Mouse (Mus musculus): ENCODE data around the gene Mapk7.
A peak's percentile ranks its signal among the peaks of the same experiment; 100 is the strongest.

Mapk7 gene

DNA sequence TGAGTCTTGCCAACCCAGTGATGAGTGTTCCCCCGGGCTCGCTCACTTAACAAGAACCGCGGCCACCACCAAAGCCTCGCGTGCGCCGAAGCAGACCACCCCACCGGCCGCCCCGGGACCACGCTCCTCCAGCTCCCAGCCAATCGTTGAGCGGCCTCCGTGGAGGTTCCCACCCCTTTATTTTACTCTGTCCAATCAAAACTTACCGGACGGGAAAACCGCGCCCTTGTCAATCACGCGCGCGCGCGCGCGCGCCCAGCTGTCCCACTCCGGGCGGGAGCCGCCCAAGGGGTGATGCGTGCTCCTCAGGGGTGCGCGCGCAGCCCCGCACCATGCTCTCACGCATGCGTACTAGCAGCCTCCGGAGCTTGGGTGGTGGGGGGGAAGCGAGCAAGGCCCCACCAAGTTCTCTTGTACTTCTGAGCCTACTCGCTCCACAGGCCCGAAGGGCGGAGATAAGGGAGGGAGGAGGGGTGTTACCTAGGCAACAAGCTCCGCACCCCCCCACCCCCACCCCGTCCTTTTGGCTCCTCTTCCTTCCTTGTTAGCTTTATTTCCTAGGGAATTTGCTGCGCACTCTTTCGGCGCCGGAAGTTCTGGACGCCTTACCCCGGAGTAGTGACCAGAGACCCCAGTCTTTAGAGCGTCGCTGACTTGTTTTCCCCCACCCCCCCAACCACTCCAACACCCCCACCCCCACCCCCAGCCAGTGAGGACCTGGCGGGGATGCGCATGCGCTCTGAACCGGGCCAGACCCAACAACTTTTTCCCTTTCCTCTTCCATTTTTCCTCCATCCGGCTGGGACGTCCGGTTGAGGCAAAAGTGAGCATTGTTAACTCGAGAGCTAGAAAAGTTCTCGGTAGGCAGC lies at the start of gene Mapk7:
Gene Mapk7, minus strand, starts transcription at position 278 of the 869 bp plus-strand sequence.
- peak; percentile 97 to 98 for DNase-seq

DNA sequence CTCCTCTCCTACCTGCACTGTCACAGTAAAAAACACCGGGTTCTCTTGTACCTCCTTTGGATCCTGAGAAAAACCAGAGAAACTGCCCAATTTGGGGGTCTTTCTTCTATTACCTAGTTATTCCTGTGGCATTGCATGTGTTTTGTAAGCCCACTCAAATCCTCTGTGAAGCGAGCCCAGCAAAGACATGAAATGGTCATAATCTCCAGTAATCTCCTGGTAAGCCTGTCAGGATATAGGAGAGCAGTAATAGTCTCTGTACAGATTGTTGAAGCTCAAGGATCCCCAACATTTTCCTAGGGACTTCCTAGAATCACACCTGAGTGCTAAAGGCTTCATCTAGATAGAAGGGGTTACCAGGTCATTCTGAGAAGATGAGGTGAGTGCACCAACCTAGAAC lies 46.9 kb upstream of the Mapk7 start:
- no peak for DNase-seq

DNA sequence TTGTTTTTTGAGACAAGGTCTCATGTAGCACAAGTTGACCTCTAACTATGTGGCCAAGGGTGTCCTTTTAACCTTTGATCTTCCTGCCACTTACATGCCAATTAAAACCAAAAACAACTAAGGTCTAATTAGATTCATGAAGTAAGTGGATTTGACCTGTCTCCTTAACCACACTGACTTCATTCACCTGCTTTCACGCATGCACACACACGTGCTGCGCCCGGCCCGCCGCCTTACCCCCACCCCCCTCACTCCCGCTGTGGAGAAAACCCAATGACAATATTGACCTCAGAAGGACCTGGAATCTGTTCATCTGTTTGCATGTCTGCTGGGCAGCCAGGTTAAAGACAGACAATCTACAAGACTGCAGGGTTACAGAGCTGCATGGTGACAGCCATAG lies 46.4 kb upstream of the Mapk7 start:
- no peak for DNase-seq

GRCm38 (mm10) chr11:61537362-61537761 lies 43.2 kb upstream of the Mapk7 start:
- no peak for DNase-seq

GRCm38 (mm10) chr11:61536952-61537351 lies 42.7 kb upstream of the Mapk7 start:
- DNase-seq = peak in 1 of 2 experiments; percentile 29

- DNase-seq = peak; percentile 40 to 56
Measured at GRCm38 (mm10) chr11:61535530-61535929, 41.3 kb upstream of the Mapk7 start.

DNA sequence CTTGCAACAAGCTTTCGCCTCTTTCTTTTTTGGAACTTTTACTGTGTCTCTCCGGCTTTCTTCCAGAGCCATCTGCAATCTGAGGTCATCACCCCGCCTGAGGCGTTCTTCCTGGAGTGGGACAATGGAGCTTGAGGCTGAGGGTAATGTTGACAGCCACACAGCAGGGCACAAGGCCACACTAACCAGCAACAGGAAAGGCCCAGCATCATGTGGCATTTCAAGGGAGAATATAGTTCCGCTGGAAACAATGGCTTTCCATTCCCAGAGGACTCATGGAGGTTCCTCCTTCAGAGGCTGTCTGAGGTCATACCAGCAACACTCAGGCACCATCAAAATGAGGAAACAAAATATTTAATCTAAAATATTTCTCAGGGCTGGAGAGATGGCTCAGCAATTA lies 39.4 kb upstream of the Mapk7 start:
- peak; percentile 71 to 76 for DNase-seq

DNA sequence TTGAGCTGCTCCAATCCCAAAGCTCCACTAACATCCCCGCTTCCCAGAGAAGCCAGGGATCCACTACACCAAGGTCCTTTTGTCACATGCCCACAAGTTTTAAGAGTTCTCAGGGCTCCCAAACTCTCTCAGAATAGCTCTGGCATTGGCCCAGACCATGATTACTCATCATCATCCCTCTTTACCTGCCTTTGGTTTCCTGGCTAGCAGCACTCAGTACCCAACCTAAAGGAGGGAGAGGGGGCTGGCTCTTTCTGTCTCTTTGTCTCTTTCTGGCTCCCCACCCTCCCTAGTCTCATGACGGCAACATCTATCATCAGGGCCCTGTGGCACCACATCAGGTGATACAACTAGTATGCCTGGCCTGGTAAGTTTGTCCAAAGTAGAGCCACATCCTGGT lies 38.6 kb upstream of the Mapk7 start:
- peak; percentile 52 to 70 for DNase-seq

- peak; percentile 71 to 80 for DNase-seq
Measured at GRCm38 (mm10) chr11:61529268-61529713, 35.1 kb upstream of the Mapk7 start.

GRCm38 (mm10) chr11:61526872-61527271 lies 32.7 kb upstream of the Mapk7 start:
- DNase-seq = peak in 1 of 2 experiments; percentile 30

GRCm38 (mm10) chr11:61519484-61520107 lies 25.4 kb upstream of the Mapk7 start:
- no peak for DNase-seq

DNA sequence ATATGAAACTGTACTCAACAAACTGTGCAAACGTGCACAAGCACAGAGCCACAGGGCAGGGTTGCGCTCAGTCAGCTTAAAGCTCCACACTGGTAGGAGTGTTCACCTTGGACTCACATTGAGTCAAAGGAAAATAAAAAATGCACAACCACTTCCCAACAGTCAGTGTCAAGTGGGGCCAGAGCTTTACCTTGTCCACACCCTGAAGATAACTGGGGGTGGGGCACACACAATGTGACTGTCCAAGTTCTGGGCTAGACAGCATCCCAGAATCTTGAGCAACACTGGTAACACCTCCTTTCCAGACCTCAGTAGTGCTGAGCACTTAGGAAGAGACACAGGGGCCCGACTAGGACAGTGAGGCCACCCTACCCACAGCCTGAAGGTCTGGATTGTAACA lies 24.7 kb upstream of the Mapk7 start:
- DNase-seq = no peak

DNA sequence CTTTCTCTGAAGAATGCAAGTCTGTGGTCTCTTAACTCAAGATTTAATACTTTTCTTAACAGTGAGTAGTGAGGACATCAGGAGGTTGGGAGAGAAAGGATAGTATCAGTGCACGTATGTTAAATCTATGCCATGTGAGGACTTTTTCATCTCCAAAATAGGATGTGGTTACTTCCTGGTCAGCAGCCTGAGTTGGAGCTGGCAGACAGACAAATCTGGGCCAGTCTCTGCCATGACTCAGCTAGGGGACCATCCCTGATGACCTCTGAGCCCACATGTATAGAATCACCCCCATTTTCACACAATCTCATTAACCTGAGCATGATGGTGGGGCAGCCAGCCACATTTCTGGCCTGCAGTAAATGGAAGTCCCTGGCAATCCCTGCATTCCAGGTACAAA lies 23.8 kb upstream of the Mapk7 start:
- DNase-seq = no peak

DNA sequence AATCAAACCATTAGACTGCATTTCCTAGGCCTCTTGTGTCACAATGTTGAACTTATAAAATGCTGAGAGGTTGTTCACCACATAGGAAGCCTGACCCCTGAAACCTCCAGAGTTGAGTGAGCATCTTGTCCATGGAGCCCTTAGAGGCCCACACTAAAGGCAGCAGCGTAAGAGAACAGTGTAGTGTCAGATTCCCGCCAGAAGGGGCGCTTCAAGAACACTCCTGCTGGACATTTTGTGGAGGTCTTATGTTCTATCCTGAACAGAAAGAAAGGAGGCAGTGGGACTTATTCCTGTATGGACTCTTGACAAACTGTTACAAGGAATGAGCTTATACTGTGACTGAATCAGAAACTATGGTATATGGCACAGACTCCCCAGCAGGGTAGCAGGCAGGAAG lies 20.7 kb upstream of the Mapk7 start:
- peak; percentile 41 to 70 for DNase-seq

DNA sequence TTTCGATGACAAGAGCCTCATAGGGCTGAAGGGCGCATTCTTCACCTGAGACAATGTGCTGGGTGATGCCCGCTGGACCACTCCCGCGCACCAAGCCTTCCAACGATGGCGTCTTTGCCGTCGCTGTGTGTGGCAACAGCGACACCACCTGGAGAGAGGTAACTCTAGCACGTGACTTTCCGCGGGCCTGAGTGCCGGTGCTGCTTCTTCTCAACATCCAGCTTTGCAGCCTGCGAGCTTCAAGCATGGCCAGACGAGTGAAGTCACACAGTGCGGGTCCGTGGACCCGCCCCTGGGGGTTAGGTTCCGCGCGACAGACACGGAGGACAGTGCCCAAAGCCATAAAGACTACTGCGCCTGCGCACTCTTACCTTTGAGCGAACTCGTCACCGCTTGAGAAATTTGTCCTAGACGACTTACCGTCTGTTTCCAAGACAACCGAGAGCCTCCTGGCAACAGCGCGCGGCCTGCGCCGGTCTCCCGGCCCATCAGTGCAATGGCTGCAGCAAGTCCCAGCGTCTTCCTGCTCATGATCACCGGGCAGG lies 10.6 kb upstream of the Mapk7 start, which contains the start of gene B9d1:
Gene B9d1, plus strand, starts transcription at position 432 of the 545 bp plus-strand sequence.
- DNase-seq = peak; percentile 94 to 95

DNA sequence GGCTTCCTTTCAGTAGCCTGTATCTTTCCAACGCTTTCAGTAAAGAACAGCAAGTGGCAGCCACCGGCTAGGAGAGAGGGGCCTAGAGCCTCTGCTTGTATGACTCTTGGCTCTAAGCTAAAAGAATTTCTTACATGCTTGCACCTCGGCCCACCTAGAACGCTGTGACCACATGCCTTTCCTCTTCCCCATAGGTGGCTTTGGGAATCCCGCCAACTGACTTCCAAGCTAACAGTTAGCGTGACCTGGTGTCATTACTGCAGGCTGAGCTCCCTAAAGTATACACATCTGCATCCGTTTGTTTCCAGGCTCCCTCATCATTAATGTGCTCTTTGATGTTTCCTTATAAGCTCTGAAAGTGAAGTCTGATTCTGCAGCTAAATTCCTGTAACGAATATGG lies 9.7 kb upstream of the Mapk7 start:
- no peak for DNase-seq

DNA sequence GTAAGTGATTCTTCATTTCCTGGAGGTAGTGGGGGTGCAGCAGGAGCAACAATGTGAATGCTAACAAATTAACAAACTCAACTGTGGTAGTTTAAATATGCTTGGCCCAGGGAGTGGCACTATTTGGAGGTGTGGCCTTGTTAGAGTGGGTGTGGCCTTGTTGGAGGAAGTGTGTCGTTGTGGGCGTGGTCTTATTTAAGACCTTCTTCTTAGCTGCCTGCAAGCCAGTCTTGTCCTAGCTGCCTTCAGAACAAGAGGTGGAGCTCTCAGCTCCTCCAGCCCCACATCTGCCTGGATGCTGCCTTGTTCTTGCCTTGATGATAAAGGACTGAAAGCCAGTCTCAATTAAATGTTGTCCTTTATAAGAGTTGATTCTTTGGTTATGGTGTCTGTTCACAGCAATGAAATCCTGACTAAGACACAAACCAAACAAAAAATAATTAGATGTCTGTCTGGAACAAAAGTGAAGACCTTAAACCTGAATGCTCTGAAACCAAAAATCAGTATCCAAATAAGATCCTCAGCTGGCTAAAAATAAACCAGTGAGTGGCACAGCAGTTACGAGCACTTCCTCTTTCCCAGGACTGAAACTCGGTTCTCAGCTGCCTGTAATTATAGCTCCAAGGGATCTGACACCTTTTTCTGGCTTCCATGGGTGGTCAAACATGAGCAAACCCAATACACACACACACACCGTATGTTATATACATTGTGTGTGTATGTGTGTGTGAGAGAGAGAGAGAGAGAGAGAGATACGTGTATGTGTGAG lies 4.7 kb upstream of the Mapk7 start:
- no peak for DNase-seq

GRCm38 (mm10) chr11:61497490-61497889 lies 3.3 kb upstream of the Mapk7 start:
- DNase-seq = no peak

DNA sequence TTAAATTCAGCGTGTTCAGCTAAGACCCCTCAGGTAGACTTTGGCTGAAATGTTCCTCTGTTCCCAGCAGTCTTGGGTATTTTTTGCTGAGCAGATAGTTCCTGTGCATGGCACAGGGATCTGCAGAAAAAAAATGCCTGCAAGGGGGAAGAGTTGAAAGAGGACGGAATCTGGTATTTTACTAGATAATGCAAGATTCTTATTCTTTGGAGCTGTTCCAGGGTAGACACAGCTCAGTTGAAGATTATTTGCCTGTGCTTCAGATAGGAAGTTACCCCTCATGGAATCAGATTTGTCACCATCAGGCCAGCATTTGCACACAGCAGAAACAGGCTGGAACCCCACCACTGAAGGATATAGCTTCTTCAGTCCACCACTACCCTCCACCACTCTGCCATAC lies 1.3 kb upstream of the Mapk7 start:
- no peak for DNase-seq

DNA sequence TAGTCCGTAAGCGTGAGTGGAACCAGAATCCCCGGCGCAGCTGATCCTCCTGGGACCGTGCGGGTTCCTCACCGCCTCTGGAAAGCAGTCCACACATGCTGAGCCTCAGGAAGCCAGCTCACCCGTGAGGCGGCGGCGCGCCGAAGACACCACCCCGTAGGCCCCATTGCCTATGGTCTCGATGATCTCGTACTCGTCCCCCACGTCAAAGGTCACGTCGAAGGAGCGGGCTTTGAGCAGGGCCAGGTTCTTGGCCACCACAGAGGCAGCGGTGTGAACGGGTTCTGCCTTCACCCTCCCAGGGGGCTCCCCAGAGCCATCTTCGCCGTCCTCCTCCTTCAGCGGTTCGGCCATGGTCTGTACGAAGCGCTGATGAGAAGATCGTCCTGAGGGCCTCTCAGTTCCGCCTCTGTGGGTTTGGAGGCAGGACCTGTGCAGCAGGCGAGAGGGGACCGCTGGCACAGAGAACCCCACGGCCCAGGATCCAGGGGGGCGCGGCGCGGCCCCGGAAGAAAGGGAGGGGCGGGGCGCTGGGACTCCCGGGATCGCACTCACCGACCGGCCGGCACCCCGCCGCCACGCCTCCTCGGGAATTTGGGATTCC lies 579 bp downstream of the Mapk7 start:
- DNase-seq = peak in 1 of 2 experiments; percentile 35

DNA sequence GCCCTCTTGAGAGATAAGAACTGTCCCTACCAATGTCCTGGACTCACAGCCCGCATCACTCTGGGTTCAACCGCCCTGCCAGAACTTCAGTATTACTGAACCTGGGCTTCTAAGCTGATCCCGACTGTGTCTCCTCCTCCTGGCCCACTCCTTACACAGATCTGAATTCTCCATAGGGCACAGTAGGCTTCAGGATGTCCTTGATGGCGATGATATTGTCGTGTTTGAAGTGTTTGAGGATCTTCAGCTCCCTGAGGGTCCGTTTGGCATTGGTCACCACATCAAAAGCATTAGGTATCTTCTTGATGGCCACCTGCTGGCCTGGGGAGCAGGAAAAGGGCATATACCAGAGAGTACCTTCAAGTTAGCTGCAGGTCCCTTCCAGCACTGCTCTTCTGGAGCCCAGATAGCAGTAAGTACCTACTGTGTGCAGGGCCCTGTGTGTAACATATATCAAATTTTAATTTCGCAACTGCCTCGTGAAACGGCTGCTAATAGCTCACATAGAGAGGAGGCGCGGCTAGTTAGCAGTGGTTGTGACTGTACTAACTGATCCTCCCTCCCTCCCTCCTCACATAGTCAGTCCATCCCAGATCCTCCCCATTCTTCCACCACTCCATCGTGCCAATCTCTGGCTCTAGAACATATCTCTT lies 1.3 kb downstream of the Mapk7 start:
- no peak for DNase-seq

- DNase-seq = no peak
Measured at GRCm38 (mm10) chr11:61490944-61491520, 3.2 kb downstream of the Mapk7 start.

Data from lung, adult 18-20 months (tissue).